Mouse (Mus musculus): ENCODE data around the gene Sbf2. TPM values are rescaled to one million over a fixed set of nuclear protein-coding genes. Genes with fewer than 3 reads are reported as not detected.

Gene Sbf2
- polyA plus RNA-seq, 1 experiment: 37.0 TPM

DNA sequence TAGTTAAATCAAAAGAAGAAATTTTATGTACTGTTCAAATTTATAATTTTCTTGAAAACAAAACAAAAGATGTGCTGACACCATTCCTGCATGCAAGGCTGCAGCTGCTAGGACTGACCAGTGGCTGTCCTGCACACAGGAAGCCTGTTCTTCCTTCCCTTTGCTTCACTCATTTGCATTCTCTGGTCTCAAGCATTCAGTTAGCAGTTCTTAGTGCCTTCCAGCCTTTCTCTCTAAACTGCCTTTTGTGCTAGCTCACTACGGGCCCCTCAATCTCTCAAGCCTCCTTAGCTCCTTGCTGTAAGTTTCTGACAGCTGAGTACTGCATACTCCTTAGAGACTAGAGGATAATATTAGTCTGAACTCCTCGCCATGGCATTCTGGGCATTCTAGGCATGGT lies 227.2 kb downstream of the Sbf2 start:
- H3K27me3 ChIP-seq (ENCODE audit: control insufficient read depth, insufficient read depth, low read length): no peaks in the 10 kb centered on the region

DNA sequence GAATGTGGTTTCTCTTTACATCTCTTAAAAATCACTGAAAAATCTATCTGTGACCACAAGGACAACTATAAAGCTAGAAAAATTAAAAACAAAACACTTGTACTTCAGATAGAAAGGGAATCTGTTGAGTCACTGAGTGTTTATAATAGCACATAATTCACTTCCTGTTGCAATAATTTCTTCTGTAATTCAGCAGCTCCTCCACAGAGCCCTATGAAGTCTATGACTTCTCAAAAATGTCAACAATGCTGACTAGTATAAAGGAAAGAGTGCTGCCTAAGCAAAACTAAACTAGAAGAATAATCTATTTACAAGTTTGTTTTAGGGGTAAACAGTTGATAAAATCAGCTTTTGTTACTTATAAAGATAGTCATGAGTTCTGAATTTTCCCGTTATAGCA lies 229.2 kb downstream of the Sbf2 start:
- Histone ChIP-seq H3K4me3 (ENCODE audit: control insufficient read depth, low read depth, low read length) (no peak overlapping the region), H3K27me3 (ENCODE audit: control insufficient read depth, insufficient read depth, low read length) (no peaks in the 10 kb centered on the region), H3K27ac (ENCODE audit: control insufficient read depth, insufficient read depth, low read depth, low read length) (no peak overlapping the region), H3K36me3 (ENCODE audit: control insufficient read depth, insufficient read depth, low read length) (no peaks in the 10 kb centered on the region), H3K4me1 (ENCODE audit: control insufficient read depth, insufficient read depth, low read length) (no peaks in the 10 kb centered on the region)
- no peak for TF ChIP-seq CTCF (IDR thresholded peaks at IDR 0.05; ENCODE audit: control insufficient read depth, insufficient read depth, insufficient replicate concordance, low read depth, low read length)
- TF ChIP-seq POLR2A (IDR thresholded peaks at IDR 0.05; ENCODE audit: control insufficient read depth, low read depth, low read length): no peak

More for the DNA sequence above, 227.2 kb downstream of the Sbf2 start:
- Histone ChIP-seq H3K27ac (ENCODE audit: control insufficient read depth, insufficient read depth, low read depth, low read length) (no peak overlapping the region), H3K4me3 (ENCODE audit: control insufficient read depth, low read depth, low read length) (no peak overlapping the region), H3K36me3 (ENCODE audit: control insufficient read depth, insufficient read depth, low read length) (no peaks in the 10 kb centered on the region), H3K4me1 (ENCODE audit: control insufficient read depth, insufficient read depth, low read length) (no peaks in the 10 kb centered on the region)
- no peak for TF ChIP-seq POLR2A (IDR thresholded peaks at IDR 0.05; ENCODE audit: control insufficient read depth, low read depth, low read length)
- no peak for TF ChIP-seq CTCF (IDR thresholded peaks at IDR 0.05; ENCODE audit: control insufficient read depth, insufficient read depth, insufficient replicate concordance, low read depth, low read length)

DNA sequence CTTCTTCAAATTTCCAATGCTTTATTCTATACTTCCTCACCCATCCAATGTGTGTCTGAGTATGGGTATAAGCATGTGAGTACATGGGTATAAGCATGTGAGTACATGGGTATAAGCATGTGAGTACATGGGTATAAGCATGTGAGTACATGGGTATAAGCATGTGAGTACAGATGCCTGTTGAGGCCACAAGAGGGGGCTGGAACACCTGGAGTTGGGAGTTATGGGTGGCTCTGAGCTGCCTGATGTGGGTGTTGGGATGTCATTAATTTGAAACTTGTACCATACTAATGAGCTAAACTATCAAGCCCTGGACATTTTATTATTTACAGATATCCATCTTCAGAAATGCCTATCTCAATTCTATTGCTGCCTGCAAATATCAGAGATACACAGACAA lies 230.4 kb downstream of the Sbf2 start:
- no peaks in the 10 kb centered on the region for H3K27me3 ChIP-seq (ENCODE audit: control insufficient read depth, insufficient read depth, low read length)
- TF ChIP-seq POLR2A (IDR thresholded peaks at IDR 0.05; ENCODE audit: control insufficient read depth, low read depth, low read length): no peak
- no peak for TF ChIP-seq CTCF (IDR thresholded peaks at IDR 0.05; ENCODE audit: control insufficient read depth, insufficient read depth, insufficient replicate concordance, low read depth, low read length)

DNA sequence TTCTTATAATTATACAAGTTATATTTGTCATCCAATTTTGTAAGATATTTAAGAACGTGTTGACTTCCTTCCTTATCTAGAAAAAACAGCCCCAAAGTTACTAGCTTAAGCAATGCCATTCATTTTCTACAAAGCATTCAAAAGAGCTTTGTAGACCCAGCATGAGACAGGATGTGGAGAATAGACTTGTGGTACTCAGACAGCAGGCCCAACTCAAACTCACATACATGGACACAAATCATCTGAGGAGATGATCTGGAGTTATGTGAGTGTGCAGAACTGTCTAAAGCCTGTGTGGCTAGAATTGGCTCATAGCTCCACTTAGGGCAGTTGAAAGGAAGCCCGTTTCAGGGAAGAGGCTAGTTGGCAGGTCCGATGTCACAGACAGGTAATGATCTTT lies 233.1 kb downstream of the Sbf2 start:
- H3K27ac ChIP-seq (ENCODE audit: control insufficient read depth, insufficient read depth, low read depth, low read length): no peak overlapping the region
- H3K4me1 ChIP-seq (ENCODE audit: control insufficient read depth, insufficient read depth, low read length): no peaks in the 10 kb centered on the region
- no peaks in the 10 kb centered on the region for H3K27me3 ChIP-seq (ENCODE audit: control insufficient read depth, insufficient read depth, low read length)
- H3K4me3 ChIP-seq (ENCODE audit: control insufficient read depth, low read depth, low read length): no peak overlapping the region
- H3K36me3 ChIP-seq (ENCODE audit: control insufficient read depth, insufficient read depth, low read length): no peaks in the 10 kb centered on the region
- TF ChIP-seq CTCF (IDR thresholded peaks at IDR 0.05; ENCODE audit: control insufficient read depth, insufficient read depth, insufficient replicate concordance, low read depth, low read length): no peak
- TF ChIP-seq POLR2A (IDR thresholded peaks at IDR 0.05; ENCODE audit: control insufficient read depth, low read depth, low read length): no peak

More for the DNA sequence above, 230.4 kb downstream of the Sbf2 start:
- no peak overlapping the region for H3K27ac ChIP-seq (ENCODE audit: control insufficient read depth, insufficient read depth, low read depth, low read length)
- no peak overlapping the region for H3K4me3 ChIP-seq (ENCODE audit: control insufficient read depth, low read depth, low read length)
- H3K4me1 ChIP-seq (ENCODE audit: control insufficient read depth, insufficient read depth, low read length): no peaks in the 10 kb centered on the region
- H3K36me3 ChIP-seq (ENCODE audit: control insufficient read depth, insufficient read depth, low read length): no peaks in the 10 kb centered on the region

DNA sequence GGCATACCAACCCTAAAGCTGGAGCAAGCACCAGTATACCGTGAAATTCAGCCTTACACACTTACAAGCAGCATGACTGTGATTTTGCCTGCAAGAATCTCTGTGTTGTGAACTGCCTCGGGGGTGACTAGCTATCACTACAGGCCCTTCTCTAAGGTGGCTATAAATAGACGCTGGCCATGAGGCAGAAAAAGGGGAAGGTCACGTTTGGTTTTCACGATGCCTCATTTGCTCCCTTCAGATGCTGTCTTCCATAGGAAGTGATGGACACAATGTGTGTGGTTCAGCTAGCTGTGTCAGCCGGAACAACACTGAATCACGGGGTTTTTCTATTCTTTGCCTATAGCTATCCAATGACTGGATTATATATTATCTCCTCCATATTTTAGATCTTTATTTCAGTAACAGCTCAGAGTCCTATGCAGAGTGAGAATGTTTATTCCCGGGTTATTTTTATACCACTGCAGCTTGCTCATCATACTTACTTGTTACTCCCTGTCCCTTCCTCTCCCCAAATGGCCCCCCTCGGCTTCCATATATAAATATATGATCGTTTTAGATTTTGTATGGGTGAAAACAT lies 235.3 kb downstream of the Sbf2 start:
- Histone ChIP-seq H3K27ac (ENCODE audit: control insufficient read depth, insufficient read depth, low read depth, low read length) (no peak overlapping the region), H3K4me3 (ENCODE audit: control insufficient read depth, low read depth, low read length) (no peak overlapping the region), H3K4me1 (ENCODE audit: control insufficient read depth, insufficient read depth, low read length) (no peaks in the 10 kb centered on the region), H3K36me3 (ENCODE audit: control insufficient read depth, insufficient read depth, low read length) (no peaks in the 10 kb centered on the region; the same call in 1 of the 2 replicates), H3K27me3 (ENCODE audit: control insufficient read depth, insufficient read depth, low read length) (no peaks in the 10 kb centered on the region)
- no peak for TF ChIP-seq POLR2A (IDR thresholded peaks at IDR 0.05; ENCODE audit: control insufficient read depth, low read depth, low read length)
- no peak for TF ChIP-seq CTCF (IDR thresholded peaks at IDR 0.05; ENCODE audit: control insufficient read depth, insufficient read depth, insufficient replicate concordance, low read depth, low read length)

DNA sequence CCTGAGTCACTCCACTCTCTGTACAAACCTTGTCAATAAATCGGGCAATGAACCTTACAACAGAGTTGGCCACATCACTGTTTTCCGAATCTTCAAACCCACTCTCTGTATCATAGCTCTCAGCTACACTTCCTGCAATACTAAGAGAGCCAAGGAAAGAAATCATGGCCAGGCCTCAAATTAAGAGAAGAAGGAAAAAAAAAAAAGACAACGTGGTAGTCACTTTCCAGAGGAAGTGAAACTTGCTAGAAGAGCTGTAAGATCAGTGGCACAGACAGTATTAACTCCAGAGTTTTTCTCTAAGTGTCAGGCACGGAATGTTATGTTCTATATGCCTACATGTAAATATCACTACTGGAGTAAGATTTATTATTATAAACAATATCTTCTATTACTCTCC lies 242.2 kb downstream of the Sbf2 start:
- Histone ChIP-seq H3K4me1 (ENCODE audit: control insufficient read depth, insufficient read depth, low read length) (no peaks in the 10 kb centered on the region), H3K27me3 (ENCODE audit: control insufficient read depth, insufficient read depth, low read length) (no peaks in the 10 kb centered on the region), H3K27ac (ENCODE audit: control insufficient read depth, insufficient read depth, low read depth, low read length) (no peak overlapping the region), H3K4me3 (ENCODE audit: control insufficient read depth, low read depth, low read length) (no peak overlapping the region), H3K36me3 (ENCODE audit: control insufficient read depth, insufficient read depth, low read length) (no peaks in the 10 kb centered on the region; the same call in none of the 2 replicates)
- TF ChIP-seq CTCF (IDR thresholded peaks at IDR 0.05; ENCODE audit: control insufficient read depth, insufficient read depth, insufficient replicate concordance, low read depth, low read length): no peak
- TF ChIP-seq POLR2A (IDR thresholded peaks at IDR 0.05; ENCODE audit: control insufficient read depth, low read depth, low read length): no peak

DNA sequence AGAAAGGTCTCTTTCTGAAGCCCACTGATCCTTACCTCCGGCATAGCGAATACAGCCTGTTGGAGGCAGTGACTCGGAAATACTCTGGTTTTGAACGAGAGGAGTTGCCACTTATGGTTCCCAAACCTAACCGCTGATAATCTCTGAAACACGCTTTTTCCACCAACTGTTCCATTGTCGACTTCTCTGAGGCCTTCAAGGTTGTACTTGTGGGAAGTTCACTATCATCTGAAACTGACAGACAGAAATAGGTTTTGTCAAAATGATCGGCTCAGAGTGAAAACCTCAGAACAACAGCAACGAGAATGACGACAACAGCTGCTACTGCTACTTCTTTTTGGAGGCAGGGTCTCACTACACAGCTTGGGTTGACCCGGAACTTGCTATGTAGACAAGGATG lies 252.7 kb downstream of the Sbf2 start:
- no peak overlapping the region for H3K4me3 ChIP-seq (ENCODE audit: control insufficient read depth, low read depth, low read length)
- TF ChIP-seq POLR2A (IDR thresholded peaks at IDR 0.05; ENCODE audit: control insufficient read depth, low read depth, low read length): no peak
- no peak for TF ChIP-seq CTCF (IDR thresholded peaks at IDR 0.05; ENCODE audit: control insufficient read depth, insufficient read depth, insufficient replicate concordance, low read depth, low read length)
- no peaks in the 10 kb centered on the region for H3K27me3 ChIP-seq (ENCODE audit: control insufficient read depth, insufficient read depth, low read length)
- H3K36me3 ChIP-seq (ENCODE audit: control insufficient read depth, insufficient read depth, low read length): peaks cover 1% of the 10 kb centered on the region; the same call in 1 of the 2 replicates
- H3K4me1 ChIP-seq (ENCODE audit: control insufficient read depth, insufficient read depth, low read length): no peaks in the 10 kb centered on the region
- H3K27ac ChIP-seq (ENCODE audit: control insufficient read depth, insufficient read depth, low read depth, low read length): no peak overlapping the region
